Mouse (Mus musculus) kidney, adult 8-10 months (tissue): ENCODE results near the gene Nrtn.

ENCODE experiments used
- DNase-seq, 2 experiments: peaks; one replicate each; pipeline ENCODE4 v3.0.0; 2022

Gene Nrtn

GRCm38 (mm10) chr17:56761991-56762410 lies 4.7 kb upstream of the Nrtn start:
- peak; percentile 83 to 86 for DNase-seq

- DNase-seq: no peak
These were observed 3.7 kb upstream of the Nrtn start for GRCm38 (mm10) chr17:56761077-56761476.

DNA sequence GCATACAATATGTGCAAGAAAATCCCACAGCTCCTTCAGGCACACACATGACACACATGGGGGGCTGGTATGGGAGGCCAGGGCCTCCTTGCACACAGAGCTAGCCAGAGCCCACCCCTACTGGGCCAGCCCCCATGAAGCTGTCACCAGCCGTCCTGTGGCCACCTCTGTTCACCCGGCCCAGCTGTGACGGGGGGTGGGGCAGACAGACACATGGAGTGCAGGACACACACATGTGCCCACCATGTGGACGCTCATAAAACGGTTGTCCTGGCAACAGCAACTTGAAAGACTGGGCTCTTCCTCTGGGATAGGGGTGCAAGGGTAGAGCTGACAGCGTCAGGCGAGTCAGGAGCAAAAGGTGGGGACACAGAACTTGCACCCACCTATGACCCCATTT lies 1.9 kb upstream of the Nrtn start:
- DNase-seq: no peak

DNA sequence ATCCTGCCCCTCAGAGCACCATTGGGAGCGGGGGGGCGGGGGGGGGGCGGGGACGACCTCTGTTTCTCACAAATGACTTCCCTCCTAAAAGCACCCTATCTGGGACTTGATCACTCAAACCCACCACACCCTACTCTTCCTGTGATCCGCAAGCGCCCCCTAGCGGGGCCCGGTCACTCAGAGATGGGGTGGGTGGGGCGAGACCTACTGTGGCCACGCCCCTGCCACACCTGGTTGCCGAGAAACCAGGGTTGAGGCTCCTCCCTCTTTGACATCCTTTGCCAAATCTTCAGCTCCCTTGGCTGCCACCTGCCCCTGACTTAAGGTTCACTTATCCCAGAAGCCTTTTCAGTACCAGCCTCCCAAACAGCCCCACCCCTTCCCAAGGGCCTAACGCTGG lies 802 bp upstream of the Nrtn start:
- DNase-seq: peak; percentile 86 to 90

- DNase-seq: peak in 1 of 2 experiments; percentile 47
These were observed 479 bp downstream of the Nrtn start for GRCm38 (mm10) chr17:56756703-56757399.

DNA sequence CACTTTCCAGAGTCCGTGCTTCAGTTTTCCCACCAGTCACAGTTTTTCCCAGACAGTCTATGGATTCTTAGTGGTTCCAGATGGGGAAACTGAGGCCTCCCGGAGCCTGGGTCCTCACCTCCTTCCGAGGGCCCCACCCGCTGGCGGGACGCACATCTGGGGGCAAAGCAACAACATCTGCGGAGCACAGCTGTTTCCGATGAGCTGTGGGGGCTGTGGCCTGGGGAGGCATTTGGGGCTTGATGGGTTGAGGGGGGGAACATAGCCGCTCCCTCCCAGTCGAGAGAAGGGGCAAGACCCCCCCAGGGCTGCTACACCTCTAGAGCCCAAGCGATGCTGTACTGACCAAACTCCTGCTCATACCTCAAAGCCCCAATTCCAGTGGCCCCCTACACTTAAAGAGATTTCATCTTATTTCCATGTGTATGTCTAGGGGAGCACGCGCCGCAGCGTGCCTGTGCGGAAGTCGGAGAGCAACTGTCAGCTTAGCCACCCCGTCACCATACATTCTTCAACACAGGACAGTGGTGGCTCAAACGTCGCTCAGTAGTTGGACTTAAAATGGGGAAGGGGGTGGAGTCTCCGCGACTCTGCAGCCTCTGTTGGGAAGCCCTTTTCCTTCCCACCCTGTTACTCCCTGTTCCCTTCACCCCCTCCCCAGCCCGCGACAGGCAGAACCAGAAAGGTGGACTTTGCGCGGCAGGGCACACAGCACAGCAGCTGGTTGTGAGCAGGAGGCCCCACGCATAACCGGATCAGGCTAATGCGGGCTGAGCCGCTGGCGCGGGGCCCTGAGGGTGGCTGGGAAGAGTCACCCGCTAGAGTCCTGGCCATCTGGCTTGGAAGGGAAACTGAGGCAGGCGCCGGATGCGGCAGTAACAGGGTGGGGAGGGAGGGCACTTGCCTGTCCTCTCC lies 2.8 kb downstream of the Nrtn start:
- DNase-seq: peak in 1 of 2 experiments; percentile 45

- no peak for DNase-seq
These were observed 3.9 kb downstream of the Nrtn start for GRCm38 (mm10) chr17:56753452-56753851.

DNA sequence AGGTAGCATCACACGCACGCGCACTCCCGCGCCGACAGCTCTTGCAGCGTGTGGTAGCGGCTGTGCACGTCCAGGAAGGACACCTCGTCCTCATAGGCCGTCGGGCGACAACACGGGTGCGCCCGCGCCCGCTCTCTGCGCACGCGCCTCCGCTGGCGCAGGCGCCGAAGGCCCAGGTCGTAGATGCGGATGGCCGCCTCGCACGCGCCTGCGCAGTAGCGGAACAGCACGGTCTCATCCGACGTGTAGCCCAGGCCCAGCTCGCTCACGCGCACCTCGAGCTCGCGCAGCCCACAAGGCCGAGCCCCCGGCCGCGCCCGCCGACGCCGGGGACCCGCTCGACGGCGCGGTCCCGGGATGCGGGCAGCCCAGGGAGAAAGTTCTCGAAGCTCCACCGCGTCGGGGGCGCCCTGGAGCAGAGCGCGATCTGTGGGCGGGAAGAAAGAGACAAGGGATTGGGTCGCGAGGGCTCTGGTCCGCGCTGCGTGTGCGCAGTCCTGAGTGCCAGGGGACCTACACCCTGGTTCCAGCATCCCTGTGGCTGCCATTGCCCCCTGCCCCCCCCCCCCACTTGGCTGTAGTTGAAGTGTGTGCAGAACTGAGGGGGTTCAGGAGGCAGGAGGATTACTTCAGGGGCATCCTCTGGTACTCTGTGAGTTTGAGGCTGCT lies 5.8 kb downstream of the Nrtn start:
- no peak for DNase-seq

GRCm38 (mm10) chr17:56744173-56744572 lies 13.2 kb downstream of the Nrtn start:
- no peak for DNase-seq

- no peak for DNase-seq
These were observed 16.6 kb downstream of the Nrtn start for GRCm38 (mm10) chr17:56740788-56741160.

- no peak for DNase-seq
These were observed 17.1 kb downstream of the Nrtn start for GRCm38 (mm10) chr17:56740118-56740787.

DNA sequence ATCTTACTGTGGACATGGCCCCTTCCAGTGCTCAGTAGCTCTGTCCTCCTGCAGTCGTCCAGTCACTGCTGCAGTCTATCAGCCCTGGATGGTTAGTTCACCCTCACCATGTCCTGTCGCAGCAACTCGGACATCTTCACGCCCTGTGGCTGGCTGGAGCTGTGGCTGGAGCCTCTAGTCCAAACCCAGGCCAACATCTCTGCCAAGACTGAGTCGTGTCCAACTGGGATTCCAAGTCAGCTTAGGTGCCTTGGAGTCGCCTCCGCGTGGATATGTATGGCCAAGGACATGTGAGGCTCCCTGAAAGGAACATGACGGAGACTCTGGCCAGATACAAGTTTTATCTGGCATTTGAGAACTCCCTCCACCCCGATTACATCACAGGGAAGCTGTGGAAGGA lies 19.1 kb downstream of the Nrtn start:
- DNase-seq: no peak

DNA sequence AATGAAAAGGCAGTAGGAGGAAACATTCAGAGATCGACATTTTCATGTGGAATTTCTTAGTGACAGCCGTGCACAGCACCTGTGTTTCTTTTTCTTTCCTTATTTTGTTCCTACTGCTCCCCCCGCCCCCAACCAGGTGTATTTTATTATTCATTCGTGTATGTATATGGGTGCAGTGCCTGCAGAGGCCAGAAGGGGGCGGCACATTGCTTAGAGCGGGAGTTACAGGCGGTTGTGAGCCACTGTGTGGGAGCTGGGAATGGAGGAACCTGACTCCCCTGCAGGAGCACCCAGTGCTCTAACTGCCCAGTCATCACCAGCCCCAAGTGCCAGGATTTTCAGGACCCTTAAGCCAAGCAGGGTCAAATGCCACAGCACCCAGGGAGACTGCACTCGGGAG lies 20.8 kb downstream of the Nrtn start:
- DNase-seq: no peak

GRCm38 (mm10) chr17:56729656-56730055 lies 27.7 kb downstream of the Nrtn start:
- no peak for DNase-seq

DNA sequence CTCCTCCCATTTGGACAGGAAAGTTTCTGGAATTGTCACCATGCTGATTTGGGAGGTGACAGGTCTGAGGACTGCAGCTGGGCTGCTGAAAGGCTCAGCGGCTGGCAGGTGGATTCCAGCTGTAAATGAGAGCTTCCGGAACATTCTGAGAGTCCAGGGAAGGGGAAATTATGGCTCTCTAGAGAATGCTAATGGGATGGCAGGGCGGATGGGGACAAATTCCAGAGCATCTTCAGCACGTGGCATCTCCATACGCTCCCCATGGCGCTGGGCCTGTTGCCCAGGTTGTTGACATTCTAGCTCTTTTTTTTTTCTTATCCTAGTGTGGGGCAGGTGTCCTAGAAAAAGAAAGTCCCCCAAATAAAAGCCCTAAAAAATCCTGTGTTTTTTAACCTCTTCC lies 28.2 kb downstream of the Nrtn start:
- DNase-seq: peak; percentile 30 to 53

DNA sequence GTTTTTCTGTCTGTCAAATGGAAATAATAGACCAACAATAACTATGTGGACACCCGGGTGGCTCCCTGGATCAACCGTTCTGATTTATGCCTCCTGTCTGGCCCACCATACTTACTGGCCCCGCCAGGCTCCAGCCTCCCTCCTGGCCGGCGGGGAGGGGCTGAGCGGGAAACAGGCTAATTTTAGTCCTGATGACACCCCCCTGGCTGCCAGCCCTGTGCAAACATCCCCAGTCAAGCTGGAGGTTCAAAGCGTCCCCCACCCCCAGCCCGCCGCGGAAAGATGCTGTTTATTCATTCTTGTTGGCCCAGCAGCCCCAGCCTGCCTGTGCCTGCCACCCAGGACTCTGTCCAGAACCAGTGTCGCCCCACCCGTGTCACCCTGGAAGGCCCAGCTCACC lies 29.2 kb downstream of the Nrtn start:
- DNase-seq: no peak

DNA sequence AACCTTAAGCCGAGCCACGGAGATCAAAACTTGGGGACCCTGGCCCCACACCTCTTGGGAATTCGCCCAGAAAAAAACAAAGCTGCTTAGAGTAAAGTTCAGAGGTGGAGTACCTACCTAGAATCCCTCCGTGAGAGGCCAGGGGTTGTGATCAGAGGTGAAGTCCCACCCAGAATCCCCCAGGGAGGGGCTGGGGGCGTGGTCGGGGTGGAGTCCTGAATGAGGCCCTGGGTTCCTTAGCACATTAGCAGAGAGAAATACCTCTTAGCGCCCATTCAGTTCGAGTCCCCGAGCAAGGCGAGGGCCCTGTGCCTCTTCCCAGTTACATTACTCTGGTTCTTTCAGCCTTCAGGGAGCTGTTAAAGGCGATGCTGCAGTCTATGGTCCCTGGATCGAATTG lies 29.7 kb downstream of the Nrtn start:
- DNase-seq: no peak

DNA sequence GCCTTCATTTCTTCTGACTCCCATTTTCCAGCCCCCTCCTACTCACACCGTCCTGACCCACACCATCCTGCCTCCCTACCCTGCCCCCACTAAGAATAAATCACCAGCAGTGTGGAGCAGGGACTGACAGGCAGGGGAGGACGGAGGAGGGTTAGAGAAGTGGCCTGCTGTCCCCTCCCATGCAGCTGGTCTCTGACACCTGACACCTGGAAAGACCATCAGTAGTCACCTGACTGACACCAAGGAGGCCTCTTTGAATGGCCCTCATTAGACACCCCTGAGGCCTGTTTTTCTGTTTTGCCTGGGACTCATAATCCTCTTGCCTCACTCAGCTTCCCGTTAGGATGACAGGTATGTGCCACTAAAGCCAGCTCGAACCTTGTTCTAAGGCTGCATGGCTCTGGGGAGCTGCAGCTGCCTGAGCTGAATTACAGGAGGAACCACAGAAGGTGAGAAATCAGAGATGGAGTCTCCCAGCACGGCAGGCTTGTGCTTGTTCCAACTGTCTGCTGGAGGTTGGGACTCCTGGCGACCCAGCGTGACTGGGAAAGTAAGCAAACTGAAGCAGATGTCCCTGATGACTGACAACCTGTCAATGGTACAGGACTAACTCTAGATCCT lies 30.2 kb downstream of the Nrtn start:
- no peak for DNase-seq

DNA sequence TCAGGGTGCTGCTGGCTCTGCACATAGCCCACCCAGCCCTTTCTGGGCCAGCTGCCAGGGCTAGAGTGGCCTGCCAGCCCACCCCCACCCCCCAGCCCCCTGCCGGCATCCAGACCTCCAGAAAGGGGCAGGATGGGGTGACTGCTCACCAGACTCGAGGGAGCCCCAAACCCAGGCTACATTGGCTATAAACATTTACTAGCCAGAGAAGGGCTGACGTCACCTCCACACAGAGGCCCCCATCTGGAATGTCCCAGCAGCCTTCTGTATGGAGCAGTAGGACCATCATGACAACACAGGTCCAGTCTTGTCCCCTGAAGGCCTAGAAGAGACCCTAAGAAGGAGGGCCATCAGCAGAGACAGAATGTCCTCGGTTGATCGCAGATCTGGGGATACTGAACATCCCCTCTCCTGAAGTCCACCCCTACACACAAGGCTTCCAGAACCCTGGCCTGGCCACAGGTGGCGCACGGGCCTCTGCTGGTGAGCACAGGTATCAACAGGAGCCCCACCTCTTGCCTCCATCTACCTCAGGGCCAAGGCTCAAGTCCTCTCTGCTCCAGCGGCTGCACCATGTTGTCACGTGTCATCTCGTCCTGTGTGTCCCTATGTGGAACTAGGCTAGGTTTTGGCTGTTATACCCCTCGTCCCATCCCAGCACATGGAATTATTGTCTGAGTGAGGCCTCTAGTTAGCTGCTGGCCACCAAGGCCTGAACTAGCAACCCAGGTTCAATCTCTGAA lies 33.7 kb downstream of the Nrtn start:
- DNase-seq: no peak

DNA sequence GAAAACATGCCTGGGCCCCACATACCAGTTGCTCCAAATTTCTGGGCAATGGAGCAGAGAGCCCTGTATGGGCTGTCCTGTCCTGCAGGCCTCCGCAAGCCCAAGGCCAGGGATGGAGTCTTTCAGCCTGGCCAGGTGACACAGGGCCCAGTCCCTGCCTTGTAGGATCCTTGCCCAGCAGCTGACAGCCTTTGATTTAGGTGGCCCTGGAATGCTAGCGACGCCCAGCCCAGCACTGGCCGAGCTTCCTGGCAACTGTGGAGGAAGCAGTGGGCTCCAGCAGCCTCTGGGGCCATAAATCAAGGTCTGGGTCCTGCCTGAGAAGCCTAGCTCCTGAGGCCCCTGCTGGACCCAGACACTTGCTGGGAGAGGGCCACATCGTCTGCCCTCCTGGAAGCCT lies 34.9 kb downstream of the Nrtn start:
- peak; percentile 45 to 60 for DNase-seq

GRCm38 (mm10) chr17:56717363-56718058 lies 39.8 kb downstream of the Nrtn start, which contains the start of the genes Ndufa11 and Vmac:
TSS of gene Ndufa11 (plus strand) at chr17:56717767.
TSS of gene Vmac (minus strand) at chr17:56718022.
- peak; percentile 92 to 96 for DNase-seq
